Mouse (Mus musculus): ENCODE data around the gene Pml. TPM values are rescaled to one million over a fixed set of nuclear protein-coding genes. Genes with fewer than 3 reads are reported as not detected.
"Not testable (repeated sequence)": the region's sequence is repeated elsewhere in the genome, so short reads cannot be mapped to it uniquely, and the experiment has no call there.

Gene Pml
- polyA plus RNA-seq, 1 experiment from 2014 or later, result 9.7 TPM

GRCm38 (mm10) chr9:58268384-58269313, 19.1 kb upstream of the Pml start:
- Histone ChIP-seq H3K9me3 (no peaks in the 10 kb centered on the region), H3K9ac (replicated peaks) (no peak overlapping the region), H3K27me3 (no peaks in the 10 kb centered on the region), H3K4me3 (no peak overlapping the region), H3K4me2 (replicated peaks) (no peak overlapping the region), H3K4me1 (no peaks in the 10 kb centered on the region), H3K27ac (replicated peaks) (no peak overlapping the region), H3K36me3 (0 out of 2 replicates have a peak, but pooled peaks cover 5% of the 10 kb centered on the region)
- 60% methylated on average over 12 of the region's 12 CpGs for WGBS
- no peak for ATAC-seq (ENCODE audit: low FRiP score, low read depth)

DNA sequence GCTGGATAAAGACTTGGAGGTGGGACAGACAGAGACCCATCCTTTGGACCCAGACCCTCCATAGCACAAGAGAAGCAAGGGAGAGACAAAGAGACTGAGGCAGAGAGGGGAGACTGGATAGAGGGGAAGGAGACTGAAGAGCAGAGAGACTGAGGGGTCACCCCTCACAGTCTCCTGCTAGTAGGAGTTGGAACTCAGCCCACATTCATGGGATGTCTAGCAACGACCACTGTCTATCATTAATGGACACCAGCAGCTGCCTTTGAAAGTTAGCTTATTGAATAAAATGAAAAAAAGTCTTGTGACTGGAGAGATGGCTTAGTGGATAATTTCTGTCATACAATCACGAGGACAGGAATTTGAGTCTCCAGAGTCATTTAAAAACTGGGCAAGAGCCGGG, 17.5 kb upstream of the Pml start:
- H3K9me3 ChIP-seq, result no peaks in the 10 kb centered on the region
- H3K9ac ChIP-seq (replicated peaks), result no peak overlapping the region
- H3K27me3 ChIP-seq, result no peaks in the 10 kb centered on the region
- no peak for ATAC-seq (ENCODE audit: low FRiP score, low read depth)
- H3K4me3 ChIP-seq, result no peak overlapping the region
- H3K27ac ChIP-seq (replicated peaks), result 0 out of 2 replicates have a peak overlapping the region, but pooled peaks have one; percentile 10
- H3K4me1 ChIP-seq, result no peaks in the 10 kb centered on the region
- 84% methylated on average over 3 of the region's 3 CpGs for WGBS
- H3K36me3 ChIP-seq, result peaks cover 14% of the 10 kb centered on the region
- no peak overlapping the region for H3K4me2 ChIP-seq (replicated peaks)

DNA sequence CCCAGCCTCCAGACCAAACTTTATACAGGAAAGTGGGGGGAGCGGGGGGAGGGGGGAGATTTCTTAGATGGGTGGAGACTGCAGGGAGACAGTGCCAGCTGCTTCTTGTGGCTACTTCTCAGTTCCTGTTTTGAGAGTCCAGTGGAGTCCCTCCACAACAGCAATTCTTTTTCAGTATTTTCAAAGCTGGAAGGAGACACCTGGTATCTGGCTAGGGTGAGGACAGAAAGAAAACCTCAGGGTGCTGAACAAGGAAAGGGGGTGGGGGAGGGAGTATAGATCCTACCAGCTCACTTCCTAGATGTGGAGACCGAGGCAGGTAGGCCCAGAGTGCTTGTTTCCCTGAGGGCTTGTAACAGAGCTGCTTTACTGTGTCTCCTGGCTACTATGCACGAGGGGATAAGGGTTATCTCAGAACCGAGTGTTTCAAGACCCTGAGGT, 17.0 kb upstream of the Pml start:
- no peaks in the 10 kb centered on the region for H3K4me1 ChIP-seq
- H3K36me3 ChIP-seq, result peaks cover 18% of the 10 kb centered on the region
- 39% methylated on average over 4 of the region's 4 CpGs for WGBS
- no peaks in the 10 kb centered on the region for H3K27me3 ChIP-seq
- H3K4me3 ChIP-seq, result no peak overlapping the region
- no peak for ATAC-seq (ENCODE audit: low FRiP score, low read depth)
- H3K9ac ChIP-seq (replicated peaks), result no peak overlapping the region
- no peak overlapping the region for H3K4me2 ChIP-seq (replicated peaks)
- H3K27ac ChIP-seq (replicated peaks), result 0 out of 2 replicates have a peak overlapping the region, but pooled peaks have one; percentile 10
- H3K9me3 ChIP-seq, result no peaks in the 10 kb centered on the region

- H3K9ac ChIP-seq (replicated peaks), result no peak overlapping the region
- no peak overlapping the region for H3K4me3 ChIP-seq
- WGBS, result 72% methylated on average over 3 of the region's 3 CpGs
- no peaks in the 10 kb centered on the region for H3K27me3 ChIP-seq
- no peaks in the 10 kb centered on the region for H3K9me3 ChIP-seq
- H3K4me2 ChIP-seq (replicated peaks), result no peak overlapping the region
- no peak for ATAC-seq (ENCODE audit: low FRiP score, low read depth)
- H3K27ac ChIP-seq (replicated peaks), result no peak overlapping the region
- no peaks in the 10 kb centered on the region for H3K4me1 ChIP-seq
- H3K36me3 ChIP-seq, result peaks cover 28% of the 10 kb centered on the region
These were observed 15.8 kb upstream of the Pml start for GRCm38 (mm10) chr9:58265368-58265767.

DNA sequence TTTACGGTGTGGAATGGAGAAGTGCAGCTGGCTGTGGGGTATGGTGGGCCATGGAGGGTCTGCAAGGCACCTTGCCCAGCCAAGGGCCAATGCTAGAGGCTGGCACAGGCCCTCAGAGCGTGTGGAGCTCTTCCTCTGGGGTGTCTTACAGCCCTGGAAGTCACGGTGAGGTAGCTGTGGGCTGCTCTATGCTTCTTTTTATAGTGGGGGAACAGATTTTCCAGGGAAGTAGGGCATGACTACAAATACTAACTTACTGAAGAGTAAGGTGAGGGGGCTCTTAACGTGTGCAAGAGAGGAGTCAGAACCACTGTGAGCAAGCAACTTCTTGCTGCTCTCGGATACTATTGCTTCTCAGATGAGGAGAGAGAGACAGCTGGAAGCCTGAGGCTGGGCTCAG, 12.9 kb upstream of the Pml start:
- no peak for ATAC-seq (ENCODE audit: low FRiP score, low read depth)
- H3K27me3 ChIP-seq, result no peaks in the 10 kb centered on the region
- no peak overlapping the region for H3K4me2 ChIP-seq (replicated peaks)
- H3K4me1 ChIP-seq, result no peaks in the 10 kb centered on the region
- 93% methylated on average over 5 of the region's 5 CpGs for WGBS
- no peak overlapping the region for H3K27ac ChIP-seq (replicated peaks)
- no peak overlapping the region for H3K4me3 ChIP-seq
- H3K36me3 ChIP-seq, result peaks cover 45% of the 10 kb centered on the region
- no peak overlapping the region for H3K9ac ChIP-seq (replicated peaks)
- no peaks in the 10 kb centered on the region for H3K9me3 ChIP-seq

GRCm38 (mm10) chr9:58255704-58256685, 6.4 kb upstream of the Pml start:
- Histone ChIP-seq H3K9ac (replicated peaks) (no peak overlapping the region), H3K27me3 (no peaks in the 10 kb centered on the region), H3K4me2 (replicated peaks) (no peak overlapping the region), H3K36me3 (peaks cover 42% of the 10 kb centered on the region), H3K27ac (replicated peaks) (no peak overlapping the region), H3K4me1 (peaks cover 15% of the 10 kb centered on the region), H3K9me3 (no peaks in the 10 kb centered on the region), H3K4me3 (no peak overlapping the region)
- WGBS, result 93% methylated on average over 10 of the region's 10 CpGs
- ATAC-seq (ENCODE audit: low FRiP score, low read depth), result no peak

GRCm38 (mm10) chr9:58255105-58255504, 5.5 kb upstream of the Pml start:
- H3K9me3 ChIP-seq, result no peaks in the 10 kb centered on the region
- no peak overlapping the region for H3K27ac ChIP-seq (replicated peaks)
- no peaks in the 10 kb centered on the region for H3K27me3 ChIP-seq
- H3K9ac ChIP-seq (replicated peaks), result 0 out of 2 replicates have a peak overlapping the region, but pooled peaks have one; percentile 37
- H3K4me1 ChIP-seq, result peaks cover 15% of the 10 kb centered on the region
- no peak for ATAC-seq (ENCODE audit: low FRiP score, low read depth)
- WGBS, result 55% methylated on average over 2 of the region's 2 CpGs
- peaks cover 34% of the 10 kb centered on the region for H3K36me3 ChIP-seq
- H3K4me2 ChIP-seq (replicated peaks), result no peak overlapping the region
- no peak overlapping the region for H3K4me3 ChIP-seq

- Histone ChIP-seq H3K9ac (replicated peaks) (peak overlapping the region; percentile 69), H3K27ac (replicated peaks) (peak overlapping the region; percentile 54), H3K4me2 (replicated peaks) (peak overlapping the region; percentile 85), H3K4me1 (peaks cover 27% of the 10 kb centered on the region), H3K4me3 (peak overlapping the region; percentile 69), H3K36me3 (peaks cover 26% of the 10 kb centered on the region)
- 67% methylated on average over 5 of the region's 5 CpGs for WGBS
- not testable (repeated sequence) for H3K27me3 ChIP-seq; H3K9me3 ChIP-seq; ATAC-seq (ENCODE audit: low FRiP score, low read depth)
These were observed 4.2 kb upstream of the Pml start for GRCm38 (mm10) chr9:58253805-58254122.

DNA sequence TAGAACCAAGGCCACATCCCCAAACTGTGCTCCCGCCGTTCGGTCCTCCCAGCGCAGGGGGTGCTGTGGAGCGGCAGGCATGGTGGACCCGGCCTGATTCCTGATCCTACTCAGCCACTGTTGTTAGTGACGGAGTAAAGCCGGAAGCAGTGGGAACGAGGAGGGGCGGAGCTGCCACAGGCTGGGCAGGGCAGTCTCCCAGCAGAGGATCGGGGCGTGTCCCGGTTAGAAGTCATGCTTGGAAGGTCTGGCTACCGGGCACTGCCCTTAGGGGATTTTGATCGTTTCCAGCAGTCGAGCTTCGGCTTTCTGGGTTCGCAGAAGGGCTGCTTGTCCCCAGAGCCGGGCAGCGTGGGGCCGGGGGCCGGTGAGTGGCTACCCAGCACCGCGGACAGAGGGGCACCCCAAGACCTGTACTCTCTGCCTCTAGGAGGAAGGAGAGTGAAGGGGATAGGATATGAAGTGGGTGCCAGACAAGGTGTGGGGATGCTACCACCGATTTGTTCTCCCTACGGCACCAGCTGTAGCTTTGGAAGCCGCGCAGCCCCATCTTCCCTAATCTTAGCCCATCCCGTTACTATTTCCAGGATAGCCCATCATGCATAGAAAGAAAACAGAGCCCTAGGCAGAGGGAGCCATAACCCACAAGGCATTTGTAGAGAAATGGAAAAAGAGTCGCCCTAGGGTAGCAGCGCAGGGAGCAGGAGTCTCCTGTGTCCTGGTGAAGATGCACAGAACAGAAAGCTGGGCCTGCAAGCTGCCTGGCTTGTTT, 3.6 kb upstream of the Pml start, which contains the start of gene Stoml1:
Gene Stoml1, plus strand, starts transcription at position 132 of the 772 bp plus-strand sequence.
- ATAC-seq (ENCODE audit: low FRiP score, low read depth), result peak; percentile 94
- Histone ChIP-seq H3K27me3 (no peaks in the 10 kb centered on the region), H3K9me3 (no peaks in the 10 kb centered on the region), H3K4me1 (peaks cover 32% of the 10 kb centered on the region), H3K36me3 (peaks cover 26% of the 10 kb centered on the region), H3K4me2 (replicated peaks) (peak within 1 kb of the TSS; percentile 85), H3K9ac (replicated peaks) (peak within 1 kb of the TSS; percentile 69), H3K27ac (replicated peaks) (peak within 1 kb of the TSS; percentile 54), H3K4me3 (peak within 1 kb of the TSS; percentile 69)
- WGBS, result under 1% methylated on average over 31 of the region's 31 CpGs

DNA sequence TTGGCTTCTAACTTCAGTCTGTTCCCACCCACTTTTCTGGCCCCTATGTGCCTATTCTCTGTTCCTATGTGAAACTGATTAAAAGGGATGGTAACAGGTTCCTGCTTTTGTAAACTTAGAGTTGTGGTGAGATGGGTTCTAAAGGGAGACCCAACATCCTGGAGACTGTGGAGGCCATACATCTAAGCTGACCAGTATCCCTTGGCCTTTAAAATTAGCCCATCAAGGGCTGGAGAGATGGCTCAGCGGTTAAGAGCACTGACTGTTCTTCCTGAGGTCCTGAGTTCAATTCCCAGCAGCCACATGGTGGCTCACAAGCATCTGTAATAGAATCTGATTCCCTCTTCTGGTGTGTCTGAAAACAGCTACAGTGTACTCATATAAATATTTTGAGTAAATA, 1.1 kb upstream of the Pml start:
- H3K4me3 ChIP-seq; H3K36me3 ChIP-seq; H3K9me3 ChIP-seq; H3K9ac ChIP-seq (replicated peaks); H3K27ac ChIP-seq (replicated peaks); H3K4me2 ChIP-seq (replicated peaks); ATAC-seq (ENCODE audit: low FRiP score, low read depth); H3K27me3 ChIP-seq: not testable (repeated sequence)
- 88% methylated on average over 1 of the region's 1 CpGs for WGBS
- peaks cover 44% of the 10 kb centered on the region for H3K4me1 ChIP-seq

DNA sequence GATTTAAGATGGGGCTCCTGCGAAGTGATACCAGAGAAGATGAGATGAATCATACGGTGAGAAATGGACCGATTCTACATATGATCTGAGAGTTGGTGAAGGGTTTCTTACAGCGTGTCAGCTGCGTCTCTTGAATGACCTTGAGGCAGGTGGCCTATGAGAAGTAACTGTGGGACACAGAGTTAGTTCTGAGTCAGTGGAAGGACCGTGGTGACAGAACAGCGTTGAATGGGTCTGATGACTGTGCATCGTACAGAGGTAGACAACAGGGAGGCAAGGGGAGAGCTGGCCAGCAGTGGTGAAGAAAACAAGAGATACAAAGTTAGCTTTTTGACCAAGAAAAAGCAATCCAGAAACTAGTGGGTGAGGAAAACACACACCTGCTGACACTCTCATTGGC, 736 bp upstream of the Pml start:
- Histone ChIP-seq H3K4me1 (peaks cover 44% of the 10 kb centered on the region), H3K4me2 (replicated peaks) (peak overlapping the region; percentile 59), H3K9ac (replicated peaks) (no peak overlapping the region), H3K27me3 (no peaks in the 10 kb centered on the region), H3K27ac (replicated peaks) (no peak overlapping the region), H3K36me3 (no peaks in the 10 kb centered on the region), H3K4me3 (no peak overlapping the region), H3K9me3 (no peaks in the 10 kb centered on the region)
- ATAC-seq (ENCODE audit: low FRiP score, low read depth), result no peak
- WGBS, result 79% methylated on average over 8 of the region's 8 CpGs

Measured in midbrain, embryonic 12.5 days (tissue).